Mouse (Mus musculus): Measurements from ENCODE around the gene Traf7. TPM values are rescaled to one million over a fixed set of nuclear protein-coding genes. Genes with fewer than 3 reads are reported as not detected.

Traf7 gene
- polyA plus RNA-seq, 1 experiment from 2014 or later: 59.4 TPM

DNA sequence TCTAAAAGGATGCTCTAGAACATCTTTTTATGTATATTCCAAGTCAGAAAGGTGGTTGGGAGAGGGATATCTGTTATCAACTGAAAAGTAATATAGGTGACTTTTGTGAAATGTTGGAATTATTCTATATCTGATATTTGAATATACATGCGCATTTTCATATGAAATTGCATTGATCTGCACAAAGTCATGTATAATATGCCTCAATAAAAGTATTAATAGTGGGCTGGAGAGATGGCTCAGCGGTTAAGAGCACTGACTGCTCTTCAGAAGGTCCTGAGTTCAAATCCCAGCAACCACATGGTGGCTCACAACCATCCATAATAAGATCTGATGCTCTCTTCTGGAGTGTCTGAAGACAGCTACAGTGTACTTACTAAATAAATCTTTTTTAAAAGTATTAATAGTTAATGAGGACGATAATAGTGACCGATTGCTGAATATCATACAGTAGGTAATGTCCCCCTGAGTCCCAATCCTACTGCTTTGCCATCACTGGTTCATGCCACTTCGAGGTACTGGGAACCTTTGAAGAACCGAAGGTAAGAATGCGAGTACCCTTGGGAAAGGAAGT is 58.3 kb downstream of the Traf7 start:
- Histone ChIP-seq H3K9ac (ENCODE audit: low read depth, low read length) (peak overlapping the region; percentile 82; the same call in 1 of the 2 replicates), H3K36me3 (ENCODE audit: insufficient read depth, low read length) (0 out of 2 replicates have a peak, but pooled peaks cover 3% of the 10 kb centered on the region), H3K27ac (peak overlapping the region; percentile 81), H3K4me2 (ENCODE audit: low read length) (peak overlapping the region; percentile 95), H3K4me1 (replicated peaks; ENCODE audit: insufficient read depth, low read length) (peaks cover 24% of the 10 kb centered on the region), H3K4me3 (replicated peaks; ENCODE audit: low read depth, low read length) (peak overlapping the region; percentile 70), H3K9me3 (replicated peaks; ENCODE audit: low read length) (no peaks in the 10 kb centered on the region), H3K27me3 (ENCODE audit: insufficient read depth, low read length) (no peaks in the 10 kb centered on the region)
- ATAC-seq (replicated peaks; ENCODE audit: low FRiP score, low read depth) (no peak), DNase-seq (ENCODE audit: low spot score) (no peak)
- TF ChIP-seq CTCF (IDR thresholded peaks at IDR 0.05; ENCODE audit: low read depth): no peak
- WGBS: 18% methylated on average over 7 of the region's 7 CpGs

DNA sequence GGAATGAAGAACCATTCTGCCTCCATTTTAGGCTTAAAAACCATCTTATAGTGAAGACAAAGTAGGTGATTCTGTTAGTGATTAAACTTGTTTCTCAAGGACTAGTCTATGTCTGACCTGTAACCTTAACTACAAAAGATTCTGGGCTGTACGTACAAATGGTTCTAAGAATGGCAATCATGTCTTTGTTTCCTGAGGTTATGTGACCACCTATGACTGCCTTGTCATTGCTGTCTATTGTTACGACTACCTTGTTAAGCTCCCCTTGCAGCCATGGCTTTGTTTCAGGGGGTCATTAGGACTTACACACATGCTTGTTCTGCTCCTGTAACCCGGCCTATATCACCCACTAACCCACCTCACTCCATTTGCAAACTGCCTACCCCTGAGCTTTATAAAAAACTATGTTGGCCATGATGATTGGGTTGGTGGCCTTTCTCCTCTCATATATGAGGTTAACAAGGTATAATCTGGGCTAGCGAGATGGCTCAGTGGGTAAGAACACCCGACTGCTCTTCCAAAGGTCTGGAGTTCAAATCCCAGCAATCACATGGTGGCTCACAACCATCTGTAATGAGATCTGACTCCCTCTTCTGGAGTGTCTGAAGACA is 59.0 kb downstream of the Traf7 start:
- H3K36me3 ChIP-seq (ENCODE audit: insufficient read depth, low read length): no peaks in the 10 kb centered on the region
- no peaks in the 10 kb centered on the region for H3K27me3 ChIP-seq (ENCODE audit: insufficient read depth, low read length)
- H3K4me3 ChIP-seq (replicated peaks; ENCODE audit: low read depth, low read length): no peak overlapping the region
- 89% methylated on average over 5 of the region's 5 CpGs for WGBS
- no peak overlapping the region for H3K9ac ChIP-seq (ENCODE audit: low read depth, low read length)
- no peak for ATAC-seq (replicated peaks; ENCODE audit: low FRiP score, low read depth)
- H3K27ac ChIP-seq: no peak overlapping the region
- no peak for TF ChIP-seq CTCF (IDR thresholded peaks at IDR 0.05; ENCODE audit: low read depth)
- H3K9me3 ChIP-seq (replicated peaks; ENCODE audit: low read length): no peaks in the 10 kb centered on the region
- peaks cover 24% of the 10 kb centered on the region for H3K4me1 ChIP-seq (replicated peaks; ENCODE audit: insufficient read depth, low read length)
- no peak overlapping the region for H3K4me2 ChIP-seq (ENCODE audit: low read length)
- no peak for DNase-seq (ENCODE audit: low spot score)

DNA sequence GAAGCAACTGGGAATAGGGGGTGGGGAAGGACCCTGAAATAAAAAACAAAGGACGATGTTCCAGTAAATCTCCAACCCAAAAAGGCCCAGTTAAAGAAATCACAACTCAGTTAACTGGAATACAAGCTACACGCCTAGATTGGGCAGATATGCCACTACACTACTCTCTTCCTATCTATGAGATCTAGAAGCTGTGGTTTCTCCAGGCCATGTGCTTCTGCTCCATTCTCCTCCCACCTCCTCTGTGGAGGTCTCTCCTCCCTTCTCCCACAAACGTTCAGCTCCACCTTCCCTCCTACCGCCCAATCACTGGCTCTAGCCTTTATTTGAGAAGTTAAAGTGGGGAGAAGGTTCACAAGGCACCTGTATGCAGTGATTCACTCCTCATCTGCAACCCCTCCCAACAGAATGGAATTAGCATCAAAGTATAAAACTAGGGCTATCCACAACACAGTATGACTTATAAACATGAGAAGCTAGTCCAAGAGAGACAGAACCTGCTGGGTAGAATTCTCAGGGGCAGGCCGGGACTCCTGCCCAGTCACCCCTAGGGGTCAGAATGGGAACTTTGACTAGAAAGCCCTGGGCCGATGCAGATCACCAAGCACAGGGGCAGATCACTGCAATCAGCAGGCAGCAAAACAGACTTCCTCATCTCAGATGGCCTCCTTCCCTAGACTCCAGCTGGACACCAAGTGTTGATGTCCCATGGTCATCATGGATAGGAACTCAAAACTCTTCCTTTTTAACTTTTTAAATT is 64.2 kb downstream of the Traf7 start:
- no peaks in the 10 kb centered on the region for H3K4me1 ChIP-seq (replicated peaks; ENCODE audit: insufficient read depth, low read length)
- peak; percentile 40 for ATAC-seq (replicated peaks; ENCODE audit: low FRiP score, low read depth)
- no peaks in the 10 kb centered on the region for H3K9me3 ChIP-seq (replicated peaks; ENCODE audit: low read length)
- no peak overlapping the region for H3K4me3 ChIP-seq (replicated peaks; ENCODE audit: low read depth, low read length)
- H3K36me3 ChIP-seq (ENCODE audit: insufficient read depth, low read length): no peaks in the 10 kb centered on the region
- no peak overlapping the region for H3K27ac ChIP-seq
- 0 out of 2 replicates have a peak, but pooled peaks have one; percentile 4 for TF ChIP-seq CTCF (IDR thresholded peaks at IDR 0.05; ENCODE audit: low read depth)
- H3K9ac ChIP-seq (ENCODE audit: low read depth, low read length): no peak overlapping the region
- 48% methylated on average over 6 of the region's 6 CpGs for WGBS
- no peak overlapping the region for H3K4me2 ChIP-seq (ENCODE audit: low read length)
- no peaks in the 10 kb centered on the region for H3K27me3 ChIP-seq (ENCODE audit: insufficient read depth, low read length)
- DNase-seq (ENCODE audit: low spot score): no peak

GRCm38 (mm10) chr17:24462932-24463331 is 64.8 kb downstream of the Traf7 start:
- DNase-seq (ENCODE audit: low spot score) (no peak), ATAC-seq (replicated peaks; ENCODE audit: low FRiP score, low read depth) (no peak)
- no peaks in the 10 kb centered on the region for H3K4me1 ChIP-seq (replicated peaks; ENCODE audit: insufficient read depth, low read length)
- H3K4me3 ChIP-seq (replicated peaks; ENCODE audit: low read depth, low read length): no peak overlapping the region
- H3K27me3 ChIP-seq (ENCODE audit: insufficient read depth, low read length): no peaks in the 10 kb centered on the region
- H3K27ac ChIP-seq: no peak overlapping the region
- WGBS: 85% methylated on average over 1 of the region's 1 CpGs
- no peak for TF ChIP-seq CTCF (IDR thresholded peaks at IDR 0.05; ENCODE audit: low read depth)
- H3K9ac ChIP-seq (ENCODE audit: low read depth, low read length): no peak overlapping the region
- no peaks in the 10 kb centered on the region for H3K9me3 ChIP-seq (replicated peaks; ENCODE audit: low read length)
- no peaks in the 10 kb centered on the region for H3K36me3 ChIP-seq (ENCODE audit: insufficient read depth, low read length)
- H3K4me2 ChIP-seq (ENCODE audit: low read length): no peak overlapping the region

- Histone ChIP-seq H3K4me2 (ENCODE audit: low read length) (no peak overlapping the region), H3K36me3 (ENCODE audit: insufficient read depth, low read length) (no peaks in the 10 kb centered on the region), H3K27me3 (ENCODE audit: insufficient read depth, low read length) (no peaks in the 10 kb centered on the region), H3K9ac (ENCODE audit: low read depth, low read length) (no peak overlapping the region), H3K4me3 (replicated peaks; ENCODE audit: low read depth, low read length) (no peak overlapping the region), H3K4me1 (replicated peaks; ENCODE audit: insufficient read depth, low read length) (no peaks in the 10 kb centered on the region), H3K27ac (no peak overlapping the region), H3K9me3 (replicated peaks; ENCODE audit: low read length) (no peaks in the 10 kb centered on the region)
- WGBS: 71% methylated on average over 2 of the region's 2 CpGs
- DNase-seq (ENCODE audit: low spot score) (peak; percentile 50), ATAC-seq (replicated peaks; ENCODE audit: low FRiP score, low read depth) (no peak)
- TF ChIP-seq CTCF (IDR thresholded peaks at IDR 0.05; ENCODE audit: low read depth): peak; percentile 71
These were observed 66.2 kb downstream of the Traf7 start for GRCm38 (mm10) chr17:24461580-24461979.

Other genes starting within 250 kb of the Traf7 start
- gene Abca17, start 176.9 kb downstream of the Traf7 start, polyA plus RNA-seq (2015; fragmentation: Nextera tagmentation; extraction: Ambion mirVana): not detected in 2 replicates
- gene Abca3, start 176.0 kb downstream of the Traf7 start, polyA plus RNA-seq (2015; fragmentation: Nextera tagmentation; extraction: Ambion mirVana): 21.8 TPM in 2 replicates
- gene Rnps1, start 113.4 kb downstream of the Traf7 start, polyA plus RNA-seq (2015; fragmentation: Nextera tagmentation; extraction: Ambion mirVana): 191 and 203 TPM in 2 replicates
- 109 and 136 TPM in 2 replicates for gene Eci1, start 101.3 kb downstream of the Traf7 start, polyA plus RNA-seq (2015; fragmentation: Nextera tagmentation; extraction: Ambion mirVana)
- gene Dnase1l2, start 84.8 kb downstream of the Traf7 start, polyA plus RNA-seq (2015; fragmentation: Nextera tagmentation; extraction: Ambion mirVana): 3.8 and 4.1 TPM in 2 replicates
- gene E4f1, start 57.6 kb downstream of the Traf7 start, polyA plus RNA-seq (2015; fragmentation: Nextera tagmentation; extraction: Ambion mirVana): 9.8 and 12.0 TPM in 2 replicates
- 61.7 and 64.0 TPM in 2 replicates for gene Pgp, start 57.5 kb downstream of the Traf7 start, polyA plus RNA-seq (2015; fragmentation: Nextera tagmentation; extraction: Ambion mirVana)
- 1.2 and 1.6 TPM in 2 replicates for gene Bricd5, start 54.1 kb downstream of the Traf7 start, polyA plus RNA-seq (2015; fragmentation: Nextera tagmentation; extraction: Ambion mirVana)
- gene Mlst8, start 48.9 kb downstream of the Traf7 start, polyA plus RNA-seq (2015; fragmentation: Nextera tagmentation; extraction: Ambion mirVana): 24.1 and 24.2 TPM in 2 replicates
- 0.82 and 1.1 TPM in 2 replicates for gene Caskin1, start 39.3 kb downstream of the Traf7 start, polyA plus RNA-seq (2015; fragmentation: Nextera tagmentation; extraction: Ambion mirVana)
- gene Rab26, start 6.3 kb upstream of the Traf7 start, polyA plus RNA-seq (2015; fragmentation: Nextera tagmentation; extraction: Ambion mirVana): 3.5 and 3.7 TPM in 2 replicates
- 10.6 and 17.7 TPM in 2 replicates for gene Pkd1, start 21.9 kb upstream of the Traf7 start, polyA plus RNA-seq (2015; fragmentation: Nextera tagmentation; extraction: Ambion mirVana)
- 36.4 and 42.4 TPM in 2 replicates for gene Tsc2, start 104.7 kb upstream of the Traf7 start, polyA plus RNA-seq (2015; fragmentation: Nextera tagmentation; extraction: Ambion mirVana)
- 13.4 and 14.9 TPM in 2 replicates for gene Nthl1, start 104.7 kb upstream of the Traf7 start, polyA plus RNA-seq (2015; fragmentation: Nextera tagmentation; extraction: Ambion mirVana)
- 141 and 145 TPM in 2 replicates for gene Slc9a3r2, start 122.4 kb upstream of the Traf7 start, polyA plus RNA-seq (2015; fragmentation: Nextera tagmentation; extraction: Ambion mirVana)
- 0.32 and 0.38 TPM in 2 replicates for gene Npw, start 130.5 kb upstream of the Traf7 start, polyA plus RNA-seq (2015; fragmentation: Nextera tagmentation; extraction: Ambion mirVana)
- gene Zfp598, start 141.7 kb upstream of the Traf7 start, polyA plus RNA-seq (2015; fragmentation: Nextera tagmentation; extraction: Ambion mirVana): 17.5 and 18.1 TPM in 2 replicates
- gene Syngr3, start 162.0 kb upstream of the Traf7 start, polyA plus RNA-seq (2015; fragmentation: Nextera tagmentation; extraction: Ambion mirVana): 1.4 and 1.7 TPM in 2 replicates
- gene Gfer, start 168.2 kb upstream of the Traf7 start, polyA plus RNA-seq (2015; fragmentation: Nextera tagmentation; extraction: Ambion mirVana): 43.3 and 47.6 TPM in 2 replicates
- 2.6 and 2.7 TPM in 2 replicates for gene Noxo1, start 168.3 kb upstream of the Traf7 start, polyA plus RNA-seq (2015; fragmentation: Nextera tagmentation; extraction: Ambion mirVana)
- gene Tbl3, start 179.7 kb upstream of the Traf7 start, polyA plus RNA-seq (2015; fragmentation: Nextera tagmentation; extraction: Ambion mirVana): 50.5 and 57.3 TPM in 2 replicates
- gene Rnf151, start 190.1 kb upstream of the Traf7 start, polyA plus RNA-seq (2015; fragmentation: Nextera tagmentation; extraction: Ambion mirVana): not detected in 2 replicates
- 1,452 and 1,460 TPM in 2 replicates for gene Rps2, start 190.2 kb upstream of the Traf7 start, polyA plus RNA-seq (2015; fragmentation: Nextera tagmentation; extraction: Ambion mirVana)
- gene Ndufb10, start 196.5 kb upstream of the Traf7 start, polyA plus RNA-seq (2015; fragmentation: Nextera tagmentation; extraction: Ambion mirVana): 417 and 419 TPM in 2 replicates
- gene Rpl3l, start 199.9 kb upstream of the Traf7 start, polyA plus RNA-seq (2015; fragmentation: Nextera tagmentation; extraction: Ambion mirVana): 0.36 and 0.38 TPM in 2 replicates
- gene Msrb1, start 208.7 kb upstream of the Traf7 start, polyA plus RNA-seq (2015; fragmentation: Nextera tagmentation; extraction: Ambion mirVana): 45.8 and 48.6 TPM in 2 replicates
- 33.0 and 38.6 TPM in 2 replicates for gene Hs3st6, start 225.1 kb upstream of the Traf7 start, polyA plus RNA-seq (2015; fragmentation: Nextera tagmentation; extraction: Ambion mirVana)

All from kidney, postnatal 0 days (tissue).